Mouse (Mus musculus) v-Abl transformed pro-B cells (cell line): ENCODE results near the gene Zfp319.

ENCODE experiments used
- in situ Hi-C, 2 experiments: fragments of 400-800 bp; cut with MboI; formaldehyde crosslinking; loops; one replicate each; pipeline ENCODE4 v1.15.1; 2025; ENCODE audit not compliant: unreplicated experiment in 2 of 2

Zfp319 gene

DNA sequence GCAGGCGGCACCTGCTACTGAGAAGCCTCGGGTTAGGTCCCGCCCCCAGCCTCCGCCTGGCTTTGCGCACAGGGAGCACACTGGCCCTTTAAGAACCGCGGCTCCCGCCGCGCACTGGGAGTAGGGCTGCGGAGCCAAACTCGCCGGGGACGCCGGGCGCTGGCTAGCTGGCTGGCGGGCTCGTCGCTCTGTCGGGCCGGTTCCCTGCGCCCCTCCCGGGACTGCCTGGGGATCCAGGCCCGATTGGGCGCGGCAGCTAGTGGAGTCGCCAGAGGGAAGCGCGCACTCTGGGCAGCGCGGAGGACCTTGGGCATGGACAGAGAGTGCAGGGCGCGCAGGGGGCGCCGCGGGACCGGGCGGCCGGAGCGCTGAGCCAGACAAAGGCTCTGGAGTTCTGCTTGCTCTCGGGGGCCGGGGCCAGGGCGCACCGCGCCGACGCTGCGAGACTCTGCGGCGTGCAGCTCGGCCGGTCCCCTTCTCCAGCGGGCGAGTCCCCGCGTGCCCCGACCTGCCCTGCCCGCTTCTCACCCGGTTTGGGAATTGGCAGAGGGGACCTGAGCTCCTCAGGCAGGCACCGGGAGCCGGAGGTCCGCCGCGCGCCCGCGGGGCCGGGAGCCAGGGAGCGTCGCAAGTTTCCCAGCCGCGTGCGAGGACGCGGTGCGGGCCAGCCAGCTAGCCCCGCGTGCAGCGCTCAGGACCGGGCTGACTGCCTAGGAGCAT is 20.6 kb upstream of the Zfp319 start, which contains the start of gene Mmp15:
Mmp15 (plus strand) TSS at position 118 of the 720 bp plus-strand sequence.
- in situ Hi-C loops = loop anchor here in 1 of 2 experiments (10.0 kb wide), 1 partner anchor 342 kb away; no protein-coding TSS in a partner anchor

DNA sequence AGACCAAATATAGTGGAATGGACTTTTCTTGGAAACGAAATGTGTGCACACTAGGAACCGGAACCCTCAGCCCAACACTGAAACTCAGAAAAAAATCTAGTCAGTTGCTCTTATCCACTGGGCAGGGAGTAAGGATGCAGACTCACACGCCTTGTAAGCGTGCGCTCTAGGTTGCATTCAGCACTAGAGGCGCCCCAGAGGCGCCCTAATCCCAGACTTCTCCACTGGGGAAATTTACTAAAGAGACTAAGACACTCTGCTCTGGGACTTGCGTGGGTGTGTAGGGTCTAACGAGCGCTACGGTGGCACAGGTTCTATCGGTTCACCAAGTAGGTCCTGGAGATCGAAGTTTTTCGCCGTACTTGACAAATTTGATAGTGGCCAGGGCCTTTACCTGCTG is 19.7 kb upstream of the Zfp319 start:
- in situ Hi-C loops = loop anchor here in 1 of 2 experiments (10.0 kb wide), 1 partner anchor 343 kb away; no protein-coding TSS in a partner anchor

DNA sequence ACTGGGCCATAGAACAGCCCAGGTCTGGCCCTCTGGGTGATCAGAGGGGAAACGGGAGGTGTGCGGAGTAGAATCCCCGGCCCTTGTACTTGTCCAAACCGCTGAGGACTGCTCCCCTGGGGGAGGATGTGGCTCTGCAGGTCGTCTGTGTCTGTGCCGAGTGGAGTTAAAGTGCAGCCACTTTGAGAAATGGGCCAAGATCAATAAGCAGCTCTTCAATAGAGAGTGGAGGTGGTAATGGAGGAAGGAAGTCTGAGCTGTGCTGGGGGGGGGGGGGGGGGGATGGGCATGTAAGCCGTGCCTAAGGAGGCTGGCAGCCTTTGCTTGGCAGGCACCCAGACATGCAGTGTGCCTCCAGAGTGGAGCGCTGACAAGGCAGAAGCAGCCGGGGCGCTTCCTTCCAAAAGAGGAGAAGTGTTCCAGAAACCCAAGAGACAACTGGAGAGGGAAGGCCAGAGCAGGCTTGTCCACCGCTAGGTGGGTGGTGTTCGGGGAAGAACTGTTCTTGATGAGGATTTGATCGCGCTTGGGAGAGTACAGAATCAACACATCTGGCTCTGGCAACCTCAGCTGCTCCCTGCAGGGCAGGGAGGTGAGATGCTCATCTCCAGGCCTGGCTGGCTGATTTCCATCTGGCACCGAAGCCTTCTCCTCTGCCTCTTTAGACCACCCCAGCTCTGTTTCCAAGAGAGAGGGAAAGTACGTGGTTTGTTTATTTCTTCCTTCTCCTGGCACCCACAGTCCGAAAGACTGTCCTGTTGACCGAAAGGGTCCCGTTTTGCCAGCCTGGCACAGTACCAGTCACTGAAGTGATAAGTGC is 17.3 kb upstream of the Zfp319 start:
- in situ Hi-C loops = loop anchor here (25.0 kb wide), 2 partner anchors 463 to 488 kb away; partner anchors contain the start of genes Cnot1 (in 1 of the 2) and Sap18b (in 1 of the 2)

DNA sequence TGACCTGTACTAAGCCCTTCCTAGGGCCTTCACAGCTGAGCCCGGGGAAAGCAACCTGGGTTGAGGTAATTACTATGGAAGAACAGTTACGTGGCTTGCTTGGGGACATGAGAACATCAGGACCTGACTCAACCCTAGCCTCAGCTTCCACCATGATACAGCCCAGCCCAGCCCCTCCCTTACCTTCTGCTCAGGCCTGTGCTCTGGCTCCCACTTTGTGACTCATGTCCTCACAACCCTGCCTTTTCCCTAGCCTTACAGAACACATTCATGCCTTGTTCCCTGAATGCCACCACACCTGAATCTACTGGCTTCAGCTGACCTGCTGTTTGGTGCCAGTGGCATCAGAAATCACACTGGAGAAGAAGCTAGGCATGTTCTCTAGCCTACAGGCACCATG is 16.6 kb upstream of the Zfp319 start:
- in situ Hi-C loops = loop anchor here (25.0 kb wide), 2 partner anchors 464 to 489 kb away; partner anchors contain the start of genes Cnot1 (in 1 of the 2) and Sap18b (in 1 of the 2)

DNA sequence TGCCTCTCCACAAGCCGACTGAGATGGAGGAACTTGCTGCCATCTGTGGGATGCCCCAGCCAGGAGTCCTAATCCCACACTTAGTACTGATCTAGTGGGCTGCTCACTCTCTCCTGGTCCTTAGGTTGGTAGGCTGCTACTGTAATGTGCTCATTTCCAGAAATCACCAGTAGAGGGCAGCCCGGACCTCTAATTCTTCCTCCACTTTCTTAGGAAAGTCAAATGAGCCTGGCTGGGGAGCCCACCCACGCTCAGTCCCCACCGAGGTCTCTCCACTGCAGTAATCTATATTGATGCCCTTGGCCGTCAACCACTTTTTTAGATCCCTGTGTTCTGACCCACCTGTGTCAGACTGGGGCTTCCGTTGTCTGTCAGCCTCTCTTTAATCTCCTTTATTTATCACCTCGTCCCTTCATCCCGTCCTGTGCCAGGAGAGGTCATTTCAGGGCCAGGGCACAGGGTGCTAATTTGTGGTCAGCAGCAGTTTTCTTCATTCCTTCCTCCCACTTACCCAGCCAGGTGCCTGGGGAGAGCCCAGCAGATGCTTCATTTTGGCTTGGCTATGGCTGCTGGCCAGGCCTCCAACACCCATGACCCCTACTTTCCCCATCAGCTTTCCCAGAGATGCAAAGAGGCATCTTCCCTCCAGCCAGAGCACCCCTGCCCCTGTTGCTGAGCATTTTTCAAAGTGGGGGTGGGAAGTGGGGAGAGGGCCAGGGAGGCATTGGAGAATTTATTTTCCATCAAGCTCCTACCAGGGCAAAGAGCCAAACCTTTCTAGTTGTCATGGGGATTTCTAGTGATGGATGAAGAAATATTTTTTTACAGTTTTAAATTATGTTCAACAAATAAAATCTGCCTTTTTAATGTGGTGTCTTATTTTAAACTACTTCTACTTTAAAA is 15.1 kb upstream of the Zfp319 start:
- in situ Hi-C loops = loop anchor here (25.0 kb wide), 2 partner anchors 465 to 490 kb away; partner anchors contain the start of genes Cnot1 (in 1 of the 2) and Sap18b (in 1 of the 2)

DNA sequence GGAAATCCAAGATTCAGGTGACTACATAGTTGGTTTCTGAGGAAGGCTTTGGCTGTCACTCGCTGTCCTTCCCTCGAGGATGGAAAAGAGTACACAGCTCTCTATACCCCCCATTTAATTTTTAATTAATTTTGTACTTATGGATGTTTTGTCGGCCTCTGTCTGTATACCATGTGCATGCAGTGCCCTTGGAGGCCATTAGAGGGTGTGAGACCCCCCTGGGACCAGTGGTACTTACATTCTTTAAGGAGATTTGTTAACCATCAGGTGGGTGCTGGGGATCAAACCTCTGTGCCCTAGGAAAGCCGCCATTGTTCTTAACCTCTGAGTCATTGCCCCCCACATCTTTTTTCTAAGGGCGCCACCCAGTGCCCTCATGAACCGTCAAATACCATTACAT is 12.9 kb upstream of the Zfp319 start:
- in situ Hi-C loops = loop anchor here (5.0 to 25.0 kb wide), 3 partner anchors 353 to 493 kb away; partner anchors contain the start of genes Cnot1 (in 1 of the 2) and Sap18b (in 1 of the 2)

DNA sequence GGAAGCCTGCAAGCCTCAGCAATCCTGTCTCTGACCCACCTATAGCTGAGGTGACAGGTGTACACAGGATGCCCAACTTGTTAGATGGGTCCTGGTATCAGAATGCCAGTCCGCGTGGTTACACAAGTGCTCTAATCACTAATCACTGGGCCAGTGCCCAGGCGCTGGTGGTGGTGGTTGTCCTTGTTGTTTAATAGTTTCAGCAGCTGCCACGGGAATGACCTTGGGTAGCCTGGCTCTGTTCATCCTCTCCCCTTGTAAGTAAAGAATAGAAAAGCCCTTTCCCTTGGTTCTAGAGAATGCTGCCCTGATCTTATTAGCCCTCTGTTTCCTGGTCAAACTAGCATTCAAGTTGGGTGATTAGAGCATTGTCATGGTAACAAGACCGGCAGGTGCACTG is 10.0 kb upstream of the Zfp319 start:
- in situ Hi-C loops = loop anchor here (5.0 to 25.0 kb wide), 3 partner anchors 356 to 496 kb away; partner anchors contain the start of genes Cnot1 (in 1 of the 2) and Sap18b (in 1 of the 2)

DNA sequence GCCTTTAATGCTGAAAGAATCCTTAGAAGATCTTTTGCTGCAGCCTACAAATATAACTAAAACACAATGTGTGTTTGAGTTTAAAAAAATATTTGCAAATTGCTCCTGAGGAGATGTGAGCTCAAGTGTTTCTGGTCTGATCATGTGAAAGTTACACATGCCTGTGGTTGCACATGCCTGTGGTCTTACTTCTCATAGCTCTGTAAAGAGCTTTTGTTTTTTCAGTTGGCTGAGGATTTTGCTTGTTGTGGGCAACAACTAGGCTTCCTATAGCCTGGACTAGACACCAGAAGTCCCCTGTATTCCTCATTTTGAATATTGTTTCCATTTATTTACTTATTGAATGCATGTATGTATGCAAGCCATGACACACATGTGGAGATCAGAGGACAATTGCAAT is 4.6 kb upstream of the Zfp319 start:
- in situ Hi-C loops = loop anchor here (5.0 to 25.0 kb wide), 4 partner anchors 96 to 548 kb away; partner anchors contain the start of genes Cfap20 (in 1 of the 2), Cnot1 (in 1 of the 2), Got2 (in 1 of the 2) and Sap18b (in 1 of the 2)

DNA sequence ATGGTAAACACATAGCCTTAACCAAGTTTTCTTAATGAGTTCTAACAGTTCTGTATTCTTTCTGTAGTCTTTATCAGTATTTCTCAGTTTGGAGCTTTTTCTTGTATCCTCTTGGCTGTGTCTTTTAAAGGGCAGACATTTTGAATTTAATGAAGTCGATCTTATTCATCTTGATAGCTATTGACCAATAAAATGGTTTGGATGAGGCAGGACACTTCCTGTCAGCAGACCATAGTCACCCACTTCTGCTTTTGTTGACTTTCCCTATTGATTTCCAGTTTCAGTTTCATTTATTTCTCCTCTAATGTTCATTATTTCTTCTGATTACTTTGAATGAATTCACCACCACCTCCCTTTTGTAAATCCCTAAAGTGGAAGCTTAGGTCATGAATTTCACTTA is 4.0 kb upstream of the Zfp319 start:
- in situ Hi-C loops = loop anchor here (5.0 to 25.0 kb wide), 4 partner anchors 97 to 549 kb away; partner anchors contain the start of genes Cfap20 (in 1 of the 2), Cnot1 (in 1 of the 2), Got2 (in 1 of the 2) and Sap18b (in 1 of the 2)

DNA sequence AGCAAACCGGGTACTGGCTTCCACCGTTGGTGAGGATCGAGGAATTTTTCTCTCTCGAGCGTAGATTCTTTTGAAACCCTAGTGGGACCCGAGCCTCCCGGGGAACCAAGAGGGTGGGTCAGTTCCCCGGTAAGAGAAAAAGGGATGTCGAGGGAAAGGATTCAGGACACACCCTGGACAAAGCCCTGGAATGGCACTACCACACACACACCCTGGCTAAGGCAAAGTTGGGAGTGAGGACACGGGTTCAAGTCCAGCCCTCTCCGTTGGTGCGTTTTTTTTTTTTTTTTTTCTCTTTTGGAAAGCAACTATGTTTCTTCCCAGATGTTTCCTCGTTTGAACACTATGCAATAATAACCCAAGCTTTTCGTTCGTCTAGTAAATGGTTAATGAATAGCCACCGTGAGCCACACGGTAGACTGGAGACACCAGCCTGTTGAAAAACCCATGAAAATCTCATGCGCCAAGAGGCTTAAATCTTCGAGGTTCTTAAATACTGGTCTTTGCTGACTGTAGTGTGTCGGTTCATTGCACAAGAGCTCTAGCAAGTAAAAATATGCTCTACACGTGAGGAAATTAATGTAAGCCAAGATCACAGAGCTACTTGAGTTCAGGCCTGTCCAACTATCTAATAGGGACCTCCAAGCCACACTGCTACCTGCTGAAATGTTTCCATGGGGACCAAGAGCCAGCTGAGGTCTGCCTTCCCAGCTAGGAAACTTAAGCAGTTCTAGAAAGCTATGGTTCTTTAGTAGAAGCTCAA is 868 bp upstream of the Zfp319 start:
- in situ Hi-C loops = loop anchor here (5.0 to 25.0 kb wide), 4 partner anchors 75 to 552 kb away; partner anchors contain the start of genes Cnot1 (in 1 of the 2), Got2 (in 1 of the 2) and Sap18b (in 1 of the 2)

DNA sequence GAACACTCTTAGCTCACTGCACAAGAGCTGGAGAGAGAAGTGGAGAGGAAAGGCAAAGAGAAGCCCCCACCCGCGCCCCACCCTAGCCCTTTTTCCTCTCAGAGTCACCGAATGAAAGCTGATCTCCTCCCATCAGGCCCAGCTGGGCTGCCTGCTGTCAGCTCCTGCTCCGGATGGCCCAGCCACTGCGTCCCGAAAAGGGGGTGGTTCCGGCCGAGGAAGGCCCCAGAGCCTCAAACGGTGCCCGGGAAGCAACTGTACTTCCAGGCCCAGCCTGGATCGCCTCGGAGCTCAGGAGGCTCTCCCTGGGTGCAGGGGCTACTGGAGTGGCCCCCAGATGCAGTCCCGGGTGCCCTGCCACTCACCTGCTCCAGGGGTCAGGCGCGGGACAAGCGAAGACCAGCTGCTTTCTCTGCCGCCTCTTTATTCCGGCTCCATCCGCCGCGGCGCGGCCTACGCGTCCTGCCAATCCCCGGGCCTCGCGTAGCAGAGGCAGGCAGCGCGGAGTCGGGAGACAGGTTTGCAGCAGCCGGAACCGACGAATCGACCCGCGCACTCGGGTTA is 512 bp downstream of the Zfp319 start:
- in situ Hi-C loops = loop anchor here (5.0 to 25.0 kb wide), 4 partner anchors 74 to 554 kb away; partner anchors contain the start of genes Cnot1 (in 1 of the 2), Got2 (in 1 of the 2) and Sap18b (in 1 of the 2)

DNA sequence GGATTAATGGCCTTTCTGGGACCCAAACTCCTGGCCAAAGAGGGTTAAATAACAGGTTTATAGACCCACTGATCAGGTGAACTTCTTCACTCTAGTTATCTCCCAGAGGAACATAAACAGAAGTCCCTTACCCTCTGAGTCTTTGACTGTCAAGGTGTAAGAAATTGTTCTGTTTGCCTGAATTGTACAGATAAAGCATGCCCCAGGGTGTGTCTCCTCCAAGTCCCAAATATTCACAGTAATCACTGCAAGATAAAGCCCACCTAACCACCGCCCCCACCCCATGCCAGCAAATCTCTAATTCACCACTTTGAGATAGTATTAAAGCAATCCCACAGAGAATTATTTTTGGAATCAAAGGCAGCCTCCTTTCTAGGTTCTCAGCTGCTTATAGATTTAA is 1.4 kb downstream of the Zfp319 start:
- in situ Hi-C loops = loop anchor here (5.0 to 25.0 kb wide), 4 partner anchors 73 to 554 kb away; partner anchors contain the start of genes Cnot1 (in 1 of the 2), Got2 (in 1 of the 2) and Sap18b (in 1 of the 2)

DNA sequence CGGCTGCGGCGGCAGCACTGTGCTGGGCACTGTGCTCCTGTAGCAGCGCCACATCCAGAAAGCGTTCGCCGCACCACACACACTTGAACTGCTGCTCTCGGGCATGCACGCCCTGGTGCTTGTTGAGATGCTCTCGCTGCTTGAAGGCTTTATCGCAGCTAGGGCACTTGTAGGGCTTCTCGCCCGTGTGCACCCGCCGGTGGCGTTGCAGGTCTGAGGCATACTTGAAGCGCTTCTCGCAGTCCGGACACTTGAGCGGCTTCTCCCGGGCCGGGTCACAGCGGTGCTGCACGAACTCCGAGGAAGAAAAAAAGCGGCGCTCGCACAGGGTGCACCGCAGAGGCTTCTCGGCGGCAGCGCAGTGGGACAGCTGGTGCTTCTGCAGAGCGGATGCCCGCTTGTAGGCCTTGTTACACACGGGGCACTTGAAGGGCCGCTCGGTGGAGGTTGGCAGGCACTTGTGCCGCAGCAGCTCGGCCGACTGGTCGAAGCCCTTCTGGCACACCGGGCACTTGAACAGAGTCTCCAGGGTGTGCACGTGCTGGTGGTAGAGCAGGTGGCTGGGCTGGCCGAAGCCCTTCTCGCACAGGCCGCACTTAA is 3.8 kb downstream of the Zfp319 start:
- in situ Hi-C loops = loop anchor here (5.0 to 25.0 kb wide), 5 partner anchors 71 to 509 kb away; partner anchors contain the start of genes Cfap20 (in 1 of the 2), Cnot1 (in 1 of the 2) and Sap18b (in 1 of the 2)

DNA sequence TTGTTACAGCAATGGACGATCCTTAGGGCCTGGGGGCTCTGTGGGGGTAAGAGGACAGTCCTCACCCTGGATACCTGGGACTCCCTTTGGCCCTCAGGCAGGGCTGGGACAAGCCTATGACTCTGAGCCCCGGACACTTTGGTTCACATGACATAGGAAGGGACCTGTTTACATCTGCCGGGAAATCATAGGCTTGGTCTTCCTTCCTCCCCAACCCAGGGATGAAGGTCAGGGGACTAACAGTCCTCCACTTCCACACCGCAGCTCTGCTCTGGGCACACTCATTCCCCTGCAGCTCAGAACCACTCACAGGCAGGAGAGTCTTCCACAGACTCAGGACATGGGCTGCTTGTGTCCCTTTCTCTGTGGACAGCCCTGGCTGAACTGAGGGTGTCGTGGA is 4.9 kb downstream of the Zfp319 start:
- in situ Hi-C loops = loop anchor here (5.0 to 25.0 kb wide), 5 partner anchors 70 to 510 kb away; partner anchors contain the start of genes Cfap20 (in 1 of the 2), Cnot1 (in 1 of the 2) and Sap18b (in 1 of the 2)

DNA sequence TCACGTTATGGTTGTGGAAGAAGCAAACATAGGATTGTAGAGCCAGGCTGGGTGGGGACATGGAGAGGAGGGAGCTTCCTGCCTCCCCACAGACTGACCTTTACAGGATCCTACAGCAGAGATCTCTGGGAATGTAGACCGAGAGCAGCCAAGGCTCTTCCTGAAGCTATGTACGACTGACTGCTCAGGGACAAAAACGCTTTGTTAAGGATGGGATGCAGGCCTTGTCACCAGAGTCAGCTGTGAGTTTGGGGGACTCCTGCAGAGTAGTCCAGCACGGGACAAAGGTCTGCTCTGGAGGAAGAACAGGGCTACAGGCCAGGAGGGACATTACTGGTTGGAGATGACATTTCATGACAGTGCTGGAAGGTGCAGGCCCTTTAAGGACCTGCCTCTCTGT is 7.1 kb downstream of the Zfp319 start:
- in situ Hi-C loops = loop anchor here (5.0 to 25.0 kb wide), 5 partner anchors 67 to 513 kb away; partner anchors contain the start of genes Cfap20 (in 1 of the 2), Cnot1 (in 1 of the 2) and Sap18b (in 1 of the 2)

DNA sequence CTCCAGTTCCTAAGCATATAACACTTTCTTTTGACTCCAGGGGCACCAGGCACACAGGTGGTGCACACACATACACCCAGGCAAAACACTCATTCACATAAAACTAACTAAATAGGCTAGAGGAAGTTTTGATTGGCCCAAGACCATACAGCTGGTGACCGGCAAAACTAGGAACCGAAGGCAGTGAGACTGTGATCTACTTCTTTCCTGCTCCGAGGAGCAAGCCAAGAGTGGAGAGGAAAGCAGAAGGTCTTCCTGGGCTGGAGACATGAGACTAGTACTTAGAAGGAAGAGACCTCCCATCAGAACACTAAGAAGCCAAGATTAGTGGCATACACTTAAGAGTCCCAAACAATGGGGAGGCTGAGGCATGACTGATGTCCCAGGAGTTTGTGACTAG is 8.5 kb downstream of the Zfp319 start:
- in situ Hi-C loops = loop anchor here in 1 of 2 experiments (10.0 kb wide), 1 partner anchor 378 kb away; no protein-coding TSS in a partner anchor
